Mouse (Mus musculus) lung, embryonic 15.5 days (tissue): ENCODE data around the gene Krtap3-1. TPM values are rescaled to one million over a fixed set of nuclear protein-coding genes. Genes with fewer than 3 reads are reported as not detected.

Experiments used
- polyA plus RNA-seq: library from polyadenylated mRNA; unstranded; fragments of >200 nt; fragmentation: Nextera tagmentation; extraction: Ambion mirVana; gene quantifications from 2 replicates; pipeline ENCODE4 v1.2.1, GENCODE M21; 2015

Gene Krtap3-1
- polyA plus RNA-seq, 1 experiment from 2014 or later, result not detected

Other genes starting within 250 kb of the Krtap3-1 start
- not detected in 2 replicates for gene Krt25, start 243.7 kb downstream of the Krtap3-1 start, polyA plus RNA-seq
- not detected in 2 replicates for gene Krt26, start 228.7 kb downstream of the Krtap3-1 start, polyA plus RNA-seq
- not detected in 2 replicates for gene Krt27, start 215.5 kb downstream of the Krtap3-1 start, polyA plus RNA-seq
- gene Krt28, start 191.7 kb downstream of the Krtap3-1 start, polyA plus RNA-seq, result 0.15 and 0.25 TPM in 2 replicates
- 20.4 and 20.9 TPM in 2 replicates for gene Krt10, start 177.3 kb downstream of the Krtap3-1 start, polyA plus RNA-seq
- 0.07 TPM in 1 of 2 replicates, not detected in the other for gene Krt12, start 144.4 kb downstream of the Krtap3-1 start, polyA plus RNA-seq
- gene Krt20, start 128.5 kb downstream of the Krtap3-1 start, polyA plus RNA-seq, result 0.29 and 0.39 TPM in 2 replicates
- gene Krt23, start 73.5 kb downstream of the Krtap3-1 start, polyA plus RNA-seq, result 3.9 and 5.1 TPM in 2 replicates
- gene Krt39, start 45.3 kb downstream of the Krtap3-1 start, polyA plus RNA-seq, result not detected in 2 replicates
- not detected in 2 replicates for gene Krt40, start 23.5 kb downstream of the Krtap3-1 start, polyA plus RNA-seq
- not detected in 2 replicates for gene Krtap3-3, start 15.8 kb downstream of the Krtap3-1 start, polyA plus RNA-seq
- not detected in 2 replicates for gene Krtap3-2, start 9.8 kb downstream of the Krtap3-1 start, polyA plus RNA-seq
- gene Gm11939, start 7.2 kb downstream of the Krtap3-1 start, polyA plus RNA-seq, result not detected in 2 replicates
- not detected in 2 replicates for gene Krtap1-5, start 14.4 kb upstream of the Krtap3-1 start, polyA plus RNA-seq
- gene Krtap1-4, start 17.0 kb upstream of the Krtap3-1 start, polyA plus RNA-seq, result not detected in 2 replicates
- not detected in 2 replicates for gene Krtap1-3, start 24.7 kb upstream of the Krtap3-1 start, polyA plus RNA-seq
- gene Krtap9-3, start 31.5 kb upstream of the Krtap3-1 start, polyA plus RNA-seq, result not detected in 2 replicates
- not detected in 2 replicates for gene Gm11938, start 36.7 kb upstream of the Krtap3-1 start, polyA plus RNA-seq
- not detected in 2 replicates for gene Gm11937, start 43.6 kb upstream of the Krtap3-1 start, polyA plus RNA-seq
- not detected in 2 replicates for gene Krtap2-4, start 48.2 kb upstream of the Krtap3-1 start, polyA plus RNA-seq
- not detected in 2 replicates for gene Gm11562, start 53.8 kb upstream of the Krtap3-1 start, polyA plus RNA-seq
- gene Krtap4-1, start 61.6 kb upstream of the Krtap3-1 start, polyA plus RNA-seq, result not detected in 2 replicates
- not detected in 2 replicates for gene Krtap4-2, start 68.5 kb upstream of the Krtap3-1 start, polyA plus RNA-seq
- not detected in 2 replicates for gene Krtap4-7, start 77.5 kb upstream of the Krtap3-1 start, polyA plus RNA-seq
- not detected in 2 replicates for gene Gm11555, start 83.6 kb upstream of the Krtap3-1 start, polyA plus RNA-seq
- gene Gm11563, start 92.3 kb upstream of the Krtap3-1 start, polyA plus RNA-seq, result not detected in 2 replicates
- gene Krtap4-6, start 99.3 kb upstream of the Krtap3-1 start, polyA plus RNA-seq, result not detected in 2 replicates
- not detected in 2 replicates for gene Gm14190, start 124.1 kb upstream of the Krtap3-1 start, polyA plus RNA-seq
- not detected in 2 replicates for gene Gm14180, start 167.7 kb upstream of the Krtap3-1 start, polyA plus RNA-seq
- not detected in 2 replicates for gene Gm11595, start 206.3 kb upstream of the Krtap3-1 start, polyA plus RNA-seq
- gene Krtap4-8, start 214.1 kb upstream of the Krtap3-1 start, polyA plus RNA-seq, result not detected in 2 replicates
- not detected in 2 replicates for gene Krtap4-9, start 218.6 kb upstream of the Krtap3-1 start, polyA plus RNA-seq
- gene Gm11596, start 226.8 kb upstream of the Krtap3-1 start, polyA plus RNA-seq, result not detected in 2 replicates
- gene Gm11569, start 232.3 kb upstream of the Krtap3-1 start, polyA plus RNA-seq, result not detected in 2 replicates
- gene Gm11554, start 237.8 kb upstream of the Krtap3-1 start, polyA plus RNA-seq, result not detected in 2 replicates
- gene Krtap4-13, start 243.3 kb upstream of the Krtap3-1 start, polyA plus RNA-seq, result not detected in 2 replicates
- not detected in 2 replicates for gene Gm11564, start 249.0 kb upstream of the Krtap3-1 start, polyA plus RNA-seq